Mouse (Mus musculus) CH12.LX (cell line): Measurements from ENCODE around the gene Cenpp. TPM values are rescaled to one million over a fixed set of nuclear protein-coding genes. Genes with fewer than 3 reads are reported as not detected.

Experiments
- DNase-seq: peaks from one replicate; pipeline ENCODE4 v3.0.0-alpha.2; 2013; ENCODE audit errors: extremely low read depth
- H3K27ac ChIP-seq: 2 replicates; pipeline ENCODE4 v1.5.1; 2012; ENCODE audit warnings: low read depth, mild to moderate bottlenecking, control low read depth, moderate library complexity; ENCODE audit not compliant: insufficient read depth
- H3K27me3 ChIP-seq: replicated peaks from 2 replicates; pipeline ENCODE3; 2012; ENCODE audit warnings: inconsistent platforms
- H3K36me3 ChIP-seq, 2 experiments: replicated peaks in 1 of 2; 2 replicates each; pipeline versions ENCODE3 to v1.6.1; 2012; ENCODE audit warnings: inconsistent platforms in 1 of 2, low read length in 1 of 2, mild to moderate bottlenecking in 1 of 2, mixed read lengths in 1 of 2, moderate library complexity in 1 of 2; ENCODE audit not compliant: control insufficient read depth in 1 of 2, insufficient read depth in 1 of 2
- H3K4me1 ChIP-seq, 2 experiments: 2 replicates each; pipeline ENCODE4 v1.6.1; 2012; ENCODE audit warnings: inconsistent platforms in 1 of 2, moderate library complexity in 1 of 2; ENCODE audit not compliant: insufficient read depth in 2 of 2, control insufficient read depth in 1 of 2
- H3K4me2 ChIP-seq: 2 replicates; pipeline ENCODE4 v1.6.1; 2012; ENCODE audit warnings: low read depth, mild to moderate bottlenecking, control low read depth; ENCODE audit not compliant: poor library complexity, insufficient read depth, severe bottlenecking
- H3K4me3 ChIP-seq, 3 experiments: fragments of 150-350 bp in 1 of 3; sonication (generic) in 1 of 3; replicated peaks in 1 of 3; 2 replicates each; pipeline versions ENCODE3 to v1.5.1; 2011 to 2012; ENCODE audit warnings: low read depth in 2 of 3, low read length in 2 of 3, mild to moderate bottlenecking in 2 of 3, moderate library complexity in 2 of 3, control low read depth in 1 of 3, improper control_type of control experiment in 1 of 3, inconsistent platforms in 1 of 3, mixed read lengths in 1 of 3; ENCODE audit not compliant: poor library complexity in 1 of 3
- H3K79me2 ChIP-seq: replicated peaks from 2 replicates; pipeline ENCODE4 v1.6.1; 2012; ENCODE audit warnings: mild to moderate bottlenecking, moderate library complexity; ENCODE audit not compliant: control insufficient read depth, poor library complexity, insufficient read depth, severe bottlenecking; ENCODE audit errors: extremely low read depth
- H3K9ac ChIP-seq: 2 replicates; pipeline ENCODE4 v1.6.1; 2012; ENCODE audit warnings: low read depth, mild to moderate bottlenecking, control low read depth, moderate library complexity; ENCODE audit not compliant: insufficient read depth
- H3K9me3 ChIP-seq: replicated peaks from 2 replicates; pipeline ENCODE3; 2012; ENCODE audit warnings: low read length, inconsistent platforms, mixed read lengths
- BHLHE40 ChIP-seq: IDR thresholded peaks from 2 replicates; pipeline ENCODE4 v1.6.1; 2011; ENCODE audit warnings: mild to moderate bottlenecking, low read depth, low read length, improper control_type of control experiment
- CHD1 ChIP-seq: IDR thresholded peaks from 2 replicates; pipeline ENCODE4 v1.6.1; 2012; ENCODE audit warnings: low read depth, low read length, improper control_type of control experiment, inconsistent platforms
- E2F4 ChIP-seq: IDR thresholded peaks from 2 replicates; pipeline ENCODE4 v1.6.1; 2011; ENCODE audit warnings: low read depth, low read length, improper control_type of control experiment; ENCODE audit not compliant: insufficient replicate concordance
- EP300 ChIP-seq: IDR thresholded peaks from 2 replicates; pipeline ENCODE4 v1.6.1; 2011; ENCODE audit warnings: low read length, improper control_type of control experiment
- ETS1 ChIP-seq: conservative IDR thresholded peaks from 2 replicates; pipeline ENCODE4 v1.6.1; 2012; ENCODE audit warnings: low read depth, mild to moderate bottlenecking, inconsistent platforms, low read length, improper control_type of control experiment, moderate library complexity
- GABPA ChIP-seq: IDR thresholded peaks from 2 replicates; pipeline ENCODE4 v1.6.1; 2012; ENCODE audit warnings: low read depth, low read length, improper control_type of control experiment, inconsistent platforms; ENCODE audit not compliant: insufficient replicate concordance
- HCFC1 ChIP-seq: IDR thresholded peaks from 2 replicates; pipeline ENCODE4 v1.6.1; 2012; ENCODE audit warnings: low read depth, mild to moderate bottlenecking, inconsistent platforms, low read length, improper control_type of control experiment
- JUN ChIP-seq: IDR thresholded peaks from 2 replicates; pipeline ENCODE4 v1.6.1; 2011; ENCODE audit warnings: low read depth, mild to moderate bottlenecking, low read length, improper control_type of control experiment, moderate library complexity; ENCODE audit not compliant: insufficient read depth
- KAT2A ChIP-seq: IDR thresholded peaks from 2 replicates; pipeline ENCODE4 v1.6.1; 2012; ENCODE audit warnings: low read length, improper control_type of control experiment, inconsistent platforms; ENCODE audit not compliant: insufficient replicate concordance
- MAX ChIP-seq: IDR thresholded peaks from 2 replicates; pipeline ENCODE4 v1.6.1; 2011; ENCODE audit warnings: low read length, improper control_type of control experiment
- MEF2A ChIP-seq: IDR thresholded peaks from 2 replicates; pipeline ENCODE4 v1.6.1; 2014; ENCODE audit warnings: low read depth, mild to moderate bottlenecking, inconsistent platforms, low read length, improper control_type of control experiment, borderline replicate concordance
- MXI1 ChIP-seq: IDR thresholded peaks from 2 replicates; pipeline ENCODE4 v1.6.1; 2011; ENCODE audit warnings: mild to moderate bottlenecking, low read depth, low read length, improper control_type of control experiment
- NRF1 ChIP-seq: IDR thresholded peaks from 2 replicates; pipeline ENCODE4 v1.6.1; 2014; ENCODE audit warnings: low read depth, mild to moderate bottlenecking, inconsistent platforms, low read length, improper control_type of control experiment, moderate library complexity
- RAD21 ChIP-seq: IDR thresholded peaks from 2 replicates; pipeline ENCODE4 v1.6.1; 2011; ENCODE audit warnings: low read depth, mild to moderate bottlenecking, low read length, improper control_type of control experiment, moderate library complexity
- SIN3A ChIP-seq: IDR thresholded peaks from 2 replicates; pipeline ENCODE4 v1.6.1; 2012; ENCODE audit warnings: low read length, improper control_type of control experiment, inconsistent platforms
- SMC3 ChIP-seq: IDR thresholded peaks from 2 replicates; pipeline ENCODE4 v1.6.1; 2011; ENCODE audit warnings: low read depth, low read length, improper control_type of control experiment
- TBP ChIP-seq: conservative IDR thresholded peaks from 2 replicates; pipeline ENCODE4 v1.6.1; 2011; ENCODE audit warnings: low read depth, low read length, improper control_type of control experiment
- TCF12 ChIP-seq: IDR thresholded peaks from 2 replicates; pipeline ENCODE4 v1.6.1; 2014; ENCODE audit warnings: low read depth, mild to moderate bottlenecking, inconsistent platforms, low read length, improper control_type of control experiment
- UBTF ChIP-seq: IDR thresholded peaks from 2 replicates; pipeline ENCODE4 v1.6.1; 2012; ENCODE audit warnings: low read depth, mild to moderate bottlenecking, inconsistent platforms, low read length, improper control_type of control experiment, moderate library complexity
- USF1 ChIP-seq: IDR thresholded peaks from 2 replicates; pipeline ENCODE4 v1.6.1; 2014; ENCODE audit warnings: low read depth, mild to moderate bottlenecking, inconsistent platforms, low read length, improper control_type of control experiment
- USF2 ChIP-seq: conservative IDR thresholded peaks from 2 replicates; pipeline ENCODE4 v1.6.1; 2011; ENCODE audit warnings: low read depth, low read length, improper control_type of control experiment
- ZC3H11A ChIP-seq: IDR thresholded peaks from 2 replicates; pipeline ENCODE4 v1.6.1; 2012; ENCODE audit warnings: low read depth, mild to moderate bottlenecking, inconsistent platforms, low read length, improper control_type of control experiment
- ZKSCAN1 ChIP-seq: IDR thresholded peaks from 2 replicates; pipeline ENCODE4 v1.6.1; 2012; ENCODE audit warnings: low read depth, inconsistent platforms, low read length, improper control_type of control experiment, borderline replicate concordance
- ZNF384 ChIP-seq: IDR thresholded peaks from 2 replicates; pipeline ENCODE4 v1.6.1; 2012; ENCODE audit warnings: low read depth, low read length, improper control_type of control experiment, inconsistent platforms
- dilution Hi-C: fragments of 300-500 bp; cut with MboI; formaldehyde crosslinking; loops from 2 replicates; pipeline ENCODE4 v1.14.3; 2020; ENCODE audit warnings: low sequenced_read_pairs; ENCODE audit not compliant: extremely low pct_unique_long_range_greater_than_20kb, extremely low pct_ligation_motif_present
- in situ Hi-C: fragments of 300-500 bp; cut with MboI; formaldehyde crosslinking; loops from 3 replicates; pipeline ENCODE4 v1.14.3; 2019; ENCODE audit warnings: low sequenced_read_pairs, low pct_ligation_motif_present, low pct_unique_long_range_greater_than_20kb, mixed read lengths
- polyA plus RNA-seq: library from polyadenylated mRNA; unstranded; fragments of >175 nt; gene quantifications from 2 replicates; pipeline ENCODE4 v1.2.1, GENCODE M21; 2012; ENCODE audit warnings: low read depth; ENCODE audit not compliant: insufficient read length
- total RNA-seq, 2 experiments: library from RNA; depleted of rRNA; stranded (reverse); fragments of 300-350 nt in 1 of 2; fragments of >200 nt in 1 of 2; gene quantifications; 2 replicates each; pipeline ENCODE4 v1.2.3; 2012 to 2014

Gene Cenpp
- total and polyA plus RNA-seq, 3 experiments, result 11.2 to 35.3 (median 11.8) TPM

- H3K4me3 ChIP-seq, result no peak overlapping the region
- no peak overlapping the region for H3K4me2 ChIP-seq
- in situ Hi-C loops (no loop called here), dilution Hi-C loops (no loop called here)
- TF ChIP-seq MXI1 (no peak), E2F4 (no peak), KAT2A (no peak), SMC3 (no peak), USF1 (no peak), CHD1 (no peak)
- H3K36me3 ChIP-seq, result peaks cover 22 to 84% of the 10 kb centered on the region in 2 experiments
- H3K27ac ChIP-seq, result no peak overlapping the region
- no peak overlapping the region for H3K9ac ChIP-seq
- no peaks in the 10 kb centered on the region for H3K9me3 ChIP-seq
- DNase-seq, result no peak
- H3K27me3 ChIP-seq, result no peaks in the 10 kb centered on the region
- no peaks in the 10 kb centered on the region for H3K79me2 ChIP-seq
- H3K4me1 ChIP-seq, result no peaks in the 10 kb centered on the region
These were observed 216.4 kb downstream of the Cenpp start for GRCm38 (mm10) chr13:49436170-49436569.

DNA sequence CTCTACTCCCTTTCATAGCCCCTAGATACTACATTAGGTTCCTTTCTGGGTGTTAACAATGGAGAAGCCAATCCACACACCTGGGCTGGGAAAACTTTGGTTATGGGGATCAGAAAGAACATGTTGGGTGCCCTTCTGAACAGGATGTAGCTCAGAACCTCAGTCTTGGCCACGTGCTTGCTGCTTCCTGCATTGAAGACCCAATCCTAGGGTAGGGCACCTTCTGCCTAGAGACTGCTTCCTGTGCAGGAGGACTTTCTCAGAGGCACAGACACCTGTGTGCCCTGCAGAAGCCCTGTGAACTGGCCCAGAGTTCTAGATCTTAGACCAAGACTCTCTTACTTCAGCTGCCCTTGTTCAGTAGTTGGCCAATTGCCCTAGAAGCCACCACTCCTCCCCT lies 216.8 kb downstream of the Cenpp start:
- Histone ChIP-seq H3K9ac (no peak overlapping the region), H3K27ac (no peak overlapping the region), H3K79me2 (no peaks in the 10 kb centered on the region), H3K36me3 (peaks cover 22 to 88% of the 10 kb centered on the region in 2 experiments), H3K9me3 (no peaks in the 10 kb centered on the region), H3K27me3 (no peaks in the 10 kb centered on the region), H3K4me1 (no peaks in the 10 kb centered on the region), H3K4me3 (no peak overlapping the region), H3K4me2 (no peak overlapping the region)
- in situ Hi-C loops (no loop called here), dilution Hi-C loops (no loop called here)
- no peak for DNase-seq
- TF ChIP-seq RAD21, result no peak
- no peak for TF ChIP-seq TCF12
- no peak for TF ChIP-seq KAT2A
- TF ChIP-seq NRF1, result no peak
- no peak for TF ChIP-seq UBTF

DNA sequence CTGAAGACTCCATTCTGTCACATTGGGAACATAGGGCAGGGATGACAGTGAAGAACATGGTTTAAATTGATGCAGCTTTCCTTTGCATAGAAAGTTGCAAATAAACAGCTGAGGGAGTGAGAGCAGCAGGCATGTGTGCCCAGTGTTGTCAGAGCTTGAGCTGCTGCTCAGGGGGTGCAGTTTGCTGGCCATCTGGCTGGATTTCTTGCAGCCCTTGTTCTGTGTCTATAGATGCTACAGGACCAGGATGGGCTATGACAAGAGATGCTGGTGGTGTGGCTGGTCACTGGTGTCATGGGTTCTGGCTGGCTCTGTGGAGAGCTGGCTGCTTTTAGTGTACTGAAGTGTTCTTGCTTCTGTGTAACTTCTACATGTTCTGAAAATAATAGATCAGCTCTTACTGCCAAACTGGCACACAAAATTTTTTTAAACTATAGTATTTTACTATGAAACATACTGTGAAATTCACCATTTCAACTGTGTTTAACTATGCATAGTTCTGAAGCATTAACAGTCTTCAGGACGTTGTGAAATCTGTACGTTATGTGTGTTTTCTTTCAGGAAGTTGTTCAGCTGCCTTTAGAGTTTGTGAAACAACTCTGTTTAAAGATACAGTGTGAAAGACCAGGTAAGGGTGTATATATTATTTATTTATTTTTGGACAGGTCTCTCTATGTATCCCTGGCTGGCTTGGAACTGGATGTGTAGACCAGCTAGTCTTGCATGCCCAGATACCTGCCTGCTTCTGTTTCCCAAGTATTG lies 219.1 kb downstream of the Cenpp start:
- H3K9ac ChIP-seq, result no peak overlapping the region
- H3K27me3 ChIP-seq, result no peaks in the 10 kb centered on the region
- dilution Hi-C loops (no loop called here), in situ Hi-C loops (no loop called here)
- TF ChIP-seq ZNF384 (no peak), BHLHE40 (no peak), ETS1 (no peak), RAD21 (no peak), MEF2A (no peak), MAX (no peak), NRF1 (no peak), TBP (no peak), USF2 (no peak), HCFC1 (no peak), ZC3H11A (no peak), EP300 (no peak), SIN3A (no peak), GABPA (no peak), USF1 (no peak), JUN (no peak), ZKSCAN1 (no peak)
- H3K27ac ChIP-seq, result no peak overlapping the region
- peaks cover 22 to 84% of the 10 kb centered on the region in 2 experiments for H3K36me3 ChIP-seq
- DNase-seq, result no peak
- H3K79me2 ChIP-seq, result no peaks in the 10 kb centered on the region; the same call in 1 of the 2 replicates
- peaks cover 0 to 5% of the 10 kb centered on the region in 2 experiments; a peak in 2 of 4 replicates for H3K4me1 ChIP-seq
- H3K9me3 ChIP-seq, result no peaks in the 10 kb centered on the region
- H3K4me2 ChIP-seq, result no peak overlapping the region
- H3K4me3 ChIP-seq, result no peak overlapping the region
